In the genomic region with DNA sequence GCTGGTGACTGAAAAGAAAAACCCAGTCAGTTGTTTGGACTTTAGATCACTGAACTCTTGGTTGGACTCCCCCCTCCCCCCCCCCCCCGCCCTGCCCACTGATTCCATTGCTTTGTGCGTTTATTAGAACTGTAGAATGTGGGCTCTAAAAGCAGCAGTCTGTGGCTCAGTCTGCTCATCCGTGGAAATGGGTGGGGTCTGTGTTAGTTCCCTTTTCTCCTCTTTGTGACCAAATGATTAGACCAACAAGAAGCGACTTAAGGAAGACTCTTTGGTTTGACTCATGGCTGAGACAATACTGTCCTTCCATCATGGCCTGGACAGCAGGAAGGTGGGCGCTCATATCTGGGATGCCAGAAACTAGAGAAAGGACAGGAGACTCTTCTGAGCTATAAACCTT, we compare ENCODE assay signal across 33 mouse cellular contexts. TPM values are rescaled to one million over a fixed set of nuclear protein-coding genes. Genes with fewer than 3 reads are reported as not detected.
DNase-seq lines count a peak whose midpoint lies in the region; ATAC-seq lines count a peak whose summit lies in the region.
"Had no signal": no experiment of that assay in that cellular context is flagged by ENCODE, and none has a peak within 500 bp of the region (broad histone marks: within the 10 kb centered on the region; RNA-seq: fewer than 3 reads in every experiment).

No protein-coding gene starts in this region.

- H3K4me1 ChIP-seq in intestine, embryonic 16.5 days (ENCODE audit: control insufficient read depth, insufficient read depth, low read length), result no peaks in the 10 kb centered on the region
- H3K4me1 ChIP-seq: kidney, embryonic 15.5 days; stomach, embryonic 15.5 days had no signal

- H3K9ac ChIP-seq in intestine, embryonic 16.5 days (ENCODE audit: low read depth, low read length), result no peak overlapping the region
- H3K9ac ChIP-seq: embryonic facial prominence, embryonic 12.5 days; heart, embryonic 12.5 days; hindbrain, embryonic 13.5 days; kidney, embryonic 15.5 days; limb, embryonic 13.5 days; midbrain, embryonic 15.5 days; neural tube, embryonic 12.5 days; stomach, embryonic 15.5 days had no signal

- peak; percentile 85 for ATAC-seq in megakaryocyte, adult 5-6 weeks (ENCODE audit: poor library complexity, severe bottlenecking)
- no peak for ATAC-seq in intestine, embryonic 16.5 days
- ATAC-seq: forebrain, embryonic 16.5 days; intestine, postnatal 0 days; midbrain, embryonic 15.5 days; Patski had no signal

- H3K9me3 ChIP-seq in intestine, embryonic 16.5 days (ENCODE audit: control insufficient read depth, low read length), result no peaks in the 10 kb centered on the region
- H3K9me3 ChIP-seq: embryonic facial prominence, embryonic 12.5 days; hindbrain, embryonic 13.5 days; limb, embryonic 13.5 days; midbrain, embryonic 10.5 days; midbrain, embryonic 15.5 days; neural tube, embryonic 12.5 days had no signal

- peak; percentile 50 for DNase-seq in heart, adult 11 months
- DNase-seq in heart, adult 18-20 months, result no peak
- DNase-seq in spleen, postnatal 36 days (ENCODE audit: low spot score in 2 of 2), result peak; percentile 40 to 63
- no peak for DNase-seq in spleen, postnatal 14 days (ENCODE audit: low spot score in 2 of 2)
- DNase-seq in urinary bladder, adult 18-20 months (ENCODE audit: low spot score in 2 of 2), result no peak
- DNase-seq in gastrocnemius, postnatal 25 days, result no peak
- DNase-seq: adrenal gland, postnatal 14 days; cerebellum, adult 11 months; cerebellum, adult 9-10 months; cerebellum, postnatal 36 days; embryo, embryonic 11 days; gastrocnemius, adult 2 months; heart, postnatal 4 days; kidney, postnatal 25 days; right cerebral cortex, postnatal 14 days had no signal

- no peaks in the 10 kb centered on the region for H3K27me3 ChIP-seq in intestine, embryonic 16.5 days (replicated peaks; ENCODE audit: control insufficient read depth, insufficient read depth, low read length)
- H3K27me3 ChIP-seq: embryonic facial prominence, embryonic 12.5 days; heart, embryonic 12.5 days; hindbrain, embryonic 13.5 days; kidney, embryonic 15.5 days; limb, embryonic 13.5 days; midbrain, embryonic 15.5 days; neural tube, embryonic 12.5 days; Patski; stomach, embryonic 15.5 days had no signal

- H3K4me3 ChIP-seq in intestine, embryonic 16.5 days (ENCODE audit: low read length), result no peak overlapping the region
- H3K4me3 ChIP-seq: embryonic facial prominence, embryonic 12.5 days; gastrocnemius, adult 2 months; heart, embryonic 12.5 days; hindbrain, embryonic 13.5 days; kidney, embryonic 15.5 days; layer of hippocampus, adult 2 months; limb, embryonic 13.5 days; midbrain, embryonic 10.5 days; midbrain, embryonic 15.5 days; myocyte; neural tube, embryonic 12.5 days; stomach, embryonic 15.5 days had no signal

- no peak overlapping the region for H3K27ac ChIP-seq in intestine, embryonic 16.5 days (ENCODE audit: low read length)
- H3K27ac ChIP-seq: embryonic facial prominence, embryonic 12.5 days; gastrocnemius, adult 2 months; hindbrain, embryonic 13.5 days; kidney, embryonic 15.5 days; layer of hippocampus, adult 2 months; limb, embryonic 13.5 days; macrophage; midbrain, embryonic 10.5 days; midbrain, embryonic 15.5 days; neural tube, embryonic 12.5 days; stomach, embryonic 15.5 days had no signal

- 57% methylated on average over 5 of the region's 5 CpGs for WGBS in intestine, embryonic 16.5 days

- H3K4me2 ChIP-seq in intestine, embryonic 16.5 days (ENCODE audit: low read depth, low read length), result no peak overlapping the region
- H3K4me2 ChIP-seq: embryonic facial prominence, embryonic 12.5 days; heart, embryonic 12.5 days; hindbrain, embryonic 13.5 days; kidney, embryonic 15.5 days; limb, embryonic 13.5 days; liver, embryonic 11.5 days; midbrain, embryonic 15.5 days; neural tube, embryonic 12.5 days; stomach, embryonic 15.5 days had no signal

- H3K36me3 ChIP-seq in intestine, embryonic 16.5 days (ENCODE audit: control insufficient read depth, insufficient read depth, low read length), result no peaks in the 10 kb centered on the region; the same call in 1 of the 2 replicates
- H3K36me3 ChIP-seq: heart, embryonic 12.5 days; kidney, embryonic 15.5 days; stomach, embryonic 15.5 days had no signal

RNA-seq across cellular contexts. Expression of a gene that starts 9.4 kb away (rescaled TPM):
- total RNA-seq in heart, adult 18-20 months (2021), result 1 to 10 TPM; 1.2 to 1.3 TPM
- total RNA-seq in megakaryocyte, adult 5-6 weeks (2015), result 2.5 and 3.7 TPM in 2 replicates
- total RNA-seq in megakaryocyte, adult 5-6 weeks (2017), result 3.9 and 5.2 TPM in 2 replicates
- 1 to 10 TPM in 1 of 2 experiments, under 1 TPM in 1; 0.80 to 1.1 TPM for total RNA-seq in gastrocnemius, postnatal 25 days (2021)
- 4.8 TPM in 2 replicates for polyA plus RNA-seq in intestine, embryonic 16.5 days (2015; fragmentation: Nextera tagmentation; extraction: Ambion mirVana)

Comparison
In these comparisons a context has a peak if more than half of its experiments do, and no peak if none do; other contexts are left out.
1. DNase-seq: peak in heart, adult 11 months (single experiment) and spleen, postnatal 36 days (2 of 2); none in heart, adult 18-20 months (0 of 2), spleen, postnatal 14 days (0 of 2), urinary bladder, adult 18-20 months (0 of 2) and gastrocnemius, postnatal 25 days (single experiment).